Mouse (Mus musculus): ENCODE measurements around the gene Zc3h8. TPM values are rescaled to one million over a fixed set of nuclear protein-coding genes. Genes with fewer than 3 reads are reported as not detected.

The Zc3h8 gene
- total and polyA plus RNA-seq, 3 experiments, result 5.8 to 6.5 TPM; not detected in 1

DNA sequence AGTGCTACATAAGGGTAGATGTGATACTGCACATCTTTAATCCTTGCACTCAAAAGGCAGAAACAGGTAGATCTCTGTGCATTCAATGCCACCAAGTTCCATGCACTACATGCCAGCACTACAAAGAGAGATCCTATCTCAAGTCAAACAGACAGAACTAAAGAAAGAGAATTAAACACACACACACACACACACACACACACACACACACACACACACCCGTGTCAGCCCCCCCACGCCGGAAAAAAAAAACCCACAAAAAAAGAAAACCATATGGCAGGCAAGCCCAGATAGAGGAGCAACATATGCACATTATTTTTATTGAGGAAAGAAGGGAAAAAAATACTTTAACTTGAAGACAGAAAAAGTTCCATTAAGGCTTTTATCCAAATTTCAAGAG lies 15.4 kb downstream of the Zc3h8 start:
- no peak overlapping the region for H3K9ac ChIP-seq (ENCODE audit: control insufficient read depth, low read depth, low read length, poor library complexity, severe bottlenecking)
- TF ChIP-seq E2F4 (IDR thresholded peaks at IDR 0.05; ENCODE audit: borderline replicate concordance, low read depth, low read length) (no peak), SMC3 (IDR thresholded peaks at IDR 0.05; ENCODE audit: low read depth, low read length) (no peak), ZMIZ1 (IDR thresholded peaks at IDR 0.05; ENCODE audit: low read depth, low read length) (no peak), ZKSCAN1 (IDR thresholded peaks at IDR 0.05; ENCODE audit: low read depth, low read length) (no peak), POLR2AphosphoS5 (IDR thresholded peaks at IDR 0.05; ENCODE audit: borderline replicate concordance, low read depth, low read length) (no peak), GATA1 (IDR thresholded peaks at IDR 0.05; ENCODE audit: low read depth, low read length) (no peak), USF1 (IDR thresholded peaks at IDR 0.05; ENCODE audit: low read depth, low read length) (no peak), MXI1 (IDR thresholded peaks at IDR 0.05; ENCODE audit: low read depth, low read length) (no peak), USF2 (IDR thresholded peaks at IDR 0.05; ENCODE audit: borderline replicate concordance in 1 of 2, insufficient read depth in 1 of 2, low read depth in 1 of 2, low read length in 2 of 2) (no peak), MYB (IDR thresholded peaks at IDR 0.05; ENCODE audit: low read depth, low read length) (no peak), CHD1 (IDR thresholded peaks at IDR 0.05; ENCODE audit: low read depth, low read length) (no peak), CTCF (IDR thresholded peaks at IDR 0.05 in 2 of 3, conservative IDR thresholded peaks at IDR 0.05 in 1 of 3; ENCODE audit: control insufficient read depth in 1 of 3, insufficient read depth in 1 of 3, low read depth in 2 of 3, low read length in 3 of 3, poor library complexity in 1 of 3, severe bottlenecking in 1 of 3) (no peak), MAX (IDR thresholded peaks at IDR 0.05; ENCODE audit: low read length) (no peak), NRF1 (IDR thresholded peaks at IDR 0.05; ENCODE audit: insufficient read depth, low read depth, low read length, poor library complexity, severe bottlenecking) (no peak), TBP (IDR thresholded peaks at IDR 0.05; ENCODE audit: low read depth, low read length) (no peak), HCFC1 (IDR thresholded peaks at IDR 0.05; ENCODE audit: low read depth, low read length) (no peak)
- no peaks in the 10 kb centered on the region for H3K79me2 ChIP-seq (ENCODE audit: control insufficient read depth, insufficient read depth, low read length, poor library complexity)
- H3K27ac ChIP-seq (ENCODE audit: control insufficient read depth, low read depth, low read length), result no peak overlapping the region
- H3K27me3 ChIP-seq (ENCODE audit: control insufficient read depth in 1 of 2, insufficient read depth in 2 of 2, low read length in 2 of 2), result no peaks in the 10 kb centered on the region
- H3K9me3 ChIP-seq (replicated peaks; ENCODE audit: insufficient read depth, low read length), result no peaks in the 10 kb centered on the region
- peaks cover 0 to 10% of the 10 kb centered on the region in 2 experiments; a peak in 2 of 4 replicates for H3K36me3 ChIP-seq (ENCODE audit: control insufficient read depth in 1 of 2, insufficient read depth in 2 of 2, low read length in 2 of 2)
- H3K4me3 ChIP-seq (ENCODE audit: control insufficient read depth in 1 of 2, insufficient read depth in 1 of 2, low read depth in 2 of 2, low read length in 2 of 2), result no peak overlapping the region
- no peaks in the 10 kb centered on the region for H3K4me1 ChIP-seq (ENCODE audit: control insufficient read depth in 1 of 2, insufficient read depth in 2 of 2, low read length in 2 of 2)
- DNase-seq (ENCODE audit: low read depth, low spot score), result no peak

GRCm38 (mm10) chr2:128924799-128925198 lies 19.1 kb downstream of the Zc3h8 start:
- Histone ChIP-seq H3K27me3 (ENCODE audit: control insufficient read depth in 1 of 2, insufficient read depth in 2 of 2, low read length in 2 of 2) (no peaks in the 10 kb centered on the region), H3K79me2 (ENCODE audit: control insufficient read depth, insufficient read depth, low read length, poor library complexity) (no peaks in the 10 kb centered on the region), H3K27ac (ENCODE audit: control insufficient read depth, low read depth, low read length) (no peak overlapping the region), H3K4me1 (ENCODE audit: control insufficient read depth in 1 of 2, insufficient read depth in 2 of 2, low read length in 2 of 2) (no peaks in the 10 kb centered on the region; a peak in 1 of 4 replicates), H3K36me3 (ENCODE audit: control insufficient read depth in 1 of 2, insufficient read depth in 2 of 2, low read length in 2 of 2) (peaks cover 0 to 2% of the 10 kb centered on the region in 2 experiments; a peak in 2 of 4 replicates), H3K9ac (ENCODE audit: control insufficient read depth, low read depth, low read length, poor library complexity, severe bottlenecking) (no peak overlapping the region), H3K4me3 (ENCODE audit: control insufficient read depth in 1 of 2, insufficient read depth in 1 of 2, low read depth in 2 of 2, low read length in 2 of 2) (no peak overlapping the region), H3K9me3 (replicated peaks; ENCODE audit: insufficient read depth, low read length) (no peaks in the 10 kb centered on the region)
- no peak for DNase-seq (ENCODE audit: low read depth, low spot score)
- TF ChIP-seq EP300 (IDR thresholded peaks at IDR 0.05; ENCODE audit: low read depth in 1 of 2, low read length in 2 of 2), result no peak
